Mouse (Mus musculus) spleen, adult 2 months (tissue): ENCODE results near the gene Slc6a3. TPM values are rescaled to one million over a fixed set of nuclear protein-coding genes. Genes with fewer than 3 reads are reported as not detected.
A peak's percentile ranks its signal among the peaks of the same experiment; 100 is the strongest.

Source experiments
- DNase-seq, 2 experiments: peaks; one replicate each; pipeline versions ENCODE4 v3.0.0 to v3.0.0-alpha.2; 2012 to 2021; ENCODE audit warnings: low spot score in 2 of 2, low read depth in 1 of 2
- H3K27ac ChIP-seq: fragments of 200-500 bp; 2 replicates; pipeline ENCODE4 v1.5.1; 2012; ENCODE audit warnings: low read length, inconsistent platforms; ENCODE audit not compliant: insufficient read depth
- H3K27me3 ChIP-seq: fragments of 200-500 bp; 2 replicates; pipeline ENCODE4 v1.6.1; 2012; ENCODE audit warnings: mild to moderate bottlenecking, moderate library complexity, low read length, inconsistent platforms; ENCODE audit not compliant: control insufficient read depth, insufficient read depth
- H3K36me3 ChIP-seq: fragments of 200-500 bp; 2 replicates; pipeline ENCODE4 v1.6.1; 2012; ENCODE audit warnings: mild to moderate bottlenecking, low read length, inconsistent platforms; ENCODE audit not compliant: control insufficient read depth, insufficient read depth
- H3K4me1 ChIP-seq: fragments of 200-500 bp; 2 replicates; pipeline ENCODE4 v1.6.1; 2011; ENCODE audit warnings: inconsistent platforms; ENCODE audit not compliant: control insufficient read depth, insufficient read depth, insufficient read length
- H3K4me3 ChIP-seq: fragments of 200-500 bp; 2 replicates; pipeline ENCODE4 v1.5.1; 2011; ENCODE audit warnings: mild to moderate bottlenecking, inconsistent platforms; ENCODE audit not compliant: insufficient read depth, insufficient read length; ENCODE audit errors: extremely low read depth
- CTCF ChIP-seq: fragments of 200-500 bp; IDR thresholded peaks from 2 replicates; pipeline ENCODE4 v1.5.1; 2011; ENCODE audit warnings: mild to moderate bottlenecking, inconsistent platforms; ENCODE audit not compliant: insufficient read depth, insufficient read length, insufficient replicate concordance; ENCODE audit errors: extremely low read depth
- POLR2A ChIP-seq: fragments of 200-500 bp; IDR thresholded peaks from 2 replicates; pipeline ENCODE4 v1.6.1; 2011; ENCODE audit warnings: low read depth, low read length, inconsistent platforms
- WGBS: fragments of 180-500 bp; shearing (Covaris S2); methylation state at CpG from one replicate; pipeline ENCODE4 v1.1.7; 2018; 5-methylcytosine and 5-hydroxymethylcytosine counted together
- polyA plus RNA-seq: library from polyadenylated mRNA; depleted of rRNA; stranded (reverse); fragments of >200 nt; gene quantifications from 2 replicates; pipeline ENCODE4 v1.2.3, GENCODE M21; 2012; rRNA removed

Slc6a3 gene
- polyA plus RNA-seq, 1 experiment = 0.49 TPM

- WGBS = 2% methylated on average over 31 of the region's 39 CpGs
- Histone ChIP-seq H3K4me3 (peak overlapping the region; percentile 92), H3K27ac (peak overlapping the region; percentile 52), H3K27me3 (no peaks in the 10 kb centered on the region), H3K36me3 (peaks cover 17% of the 10 kb centered on the region), H3K4me1 (peaks cover 8% of the 10 kb centered on the region; the same call in 1 of the 2 replicates)
- TF ChIP-seq POLR2A = no peak
- no peak for TF ChIP-seq CTCF
- no peak for DNase-seq
These were observed 67.8 kb downstream of the Slc6a3 start for GRCm38 (mm10) chr13:73604156-73604957.

GRCm38 (mm10) chr13:73618406-73618805, 81.9 kb downstream of the Slc6a3 start:
- H3K27me3 ChIP-seq = no peaks in the 10 kb centered on the region
- no peak overlapping the region for H3K27ac ChIP-seq
- DNase-seq = no peak
- H3K4me3 ChIP-seq = no peak overlapping the region
- H3K36me3 ChIP-seq = peaks cover 50% of the 10 kb centered on the region
- H3K4me1 ChIP-seq = no peaks in the 10 kb centered on the region
- TF ChIP-seq POLR2A (no peak), CTCF (no peak)
- 92% methylated on average over 5 of the region's 5 CpGs for WGBS

- H3K36me3 ChIP-seq = peaks cover 30% of the 10 kb centered on the region
- 64% methylated on average over 6 of the region's 6 CpGs for WGBS
- H3K27me3 ChIP-seq = no peaks in the 10 kb centered on the region
- no peak for DNase-seq
- H3K27ac ChIP-seq = no peak overlapping the region
- H3K4me1 ChIP-seq = no peaks in the 10 kb centered on the region
- no peak overlapping the region for H3K4me3 ChIP-seq
- TF ChIP-seq POLR2A (no peak), CTCF (no peak)
These were observed 84.1 kb downstream of the Slc6a3 start for GRCm38 (mm10) chr13:73620637-73621036.

- Histone ChIP-seq H3K4me1 (peaks cover 11% of the 10 kb centered on the region; the same call in 1 of the 2 replicates), H3K27me3 (no peaks in the 10 kb centered on the region), H3K4me3 (peak overlapping the region; percentile 69; the same call in 1 of the 2 replicates), H3K36me3 (peaks cover 2% of the 10 kb centered on the region; the same call in 1 of the 2 replicates), H3K27ac (no peak overlapping the region)
- TF ChIP-seq POLR2A = no peak
- no peak for TF ChIP-seq CTCF
- WGBS = 51% methylated on average over 6 of the region's 6 CpGs
- peak in 1 of 2 experiments; percentile 55 for DNase-seq
These were observed 89.8 kb downstream of the Slc6a3 start for GRCm38 (mm10) chr13:73626410-73626744.

GRCm38 (mm10) chr13:73626745-73627549, 90.4 kb downstream of the Slc6a3 start, which contains the start of gene Tert:
Gene Tert, plus strand, starts transcription at chr13:73626911.
- WGBS = 20% methylated on average over 47 of the region's 47 CpGs
- Histone ChIP-seq H3K4me1 (peaks cover 11% of the 10 kb centered on the region; the same call in 1 of the 2 replicates), H3K4me3 (peak within 1 kb of the TSS; percentile 69), H3K27me3 (no peaks in the 10 kb centered on the region), H3K36me3 (peaks cover 2% of the 10 kb centered on the region; the same call in 1 of the 2 replicates), H3K27ac (no peak within 1 kb of the TSS)
- peak in 1 of 2 experiments; percentile 19 for DNase-seq
- TF ChIP-seq POLR2A (no peak), CTCF (peak; percentile 11; the same call in 1 of the 2 replicates)

Other genes with a start within 250 kb of the Slc6a3 start
- 67.3 and 95.1 TPM in 2 replicates for gene Mrpl36, start 208.2 kb upstream of the Slc6a3 start, polyA plus RNA-seq
- 19.9 and 20.8 TPM in 2 replicates for gene Ndufs6, start 208.2 kb upstream of the Slc6a3 start, polyA plus RNA-seq
- 64.9 and 81.3 TPM in 2 replicates for gene Lpcat1, start 69.5 kb upstream of the Slc6a3 start, polyA plus RNA-seq
- gene Clptm1l, start 67.3 kb downstream of the Slc6a3 start, polyA plus RNA-seq = 107 and 112 TPM in 2 replicates
- gene Tert, start 90.2 kb downstream of the Slc6a3 start, polyA plus RNA-seq = 3.4 and 3.9 TPM in 2 replicates
- 0.42 TPM in 1 of 2 replicates, not detected in the other for gene Slc6a18, start 141.3 kb downstream of the Slc6a3 start, polyA plus RNA-seq
- 0.28 and 0.44 TPM in 2 replicates for gene Slc6a19, start 168.1 kb downstream of the Slc6a3 start, polyA plus RNA-seq
- gene Slc12a7, start 196.3 kb downstream of the Slc6a3 start, polyA plus RNA-seq = 56.2 and 60.2 TPM in 2 replicates